Mouse (Mus musculus) kidney, embryonic 16.5 days (tissue): ENCODE results near the gene Fam53b. TPM values are rescaled to one million over a fixed set of nuclear protein-coding genes. Genes with fewer than 3 reads are reported as not detected.
A peak's percentile ranks its signal among the peaks of the same experiment; 100 is the strongest.

ENCODE experiments used
- ATAC-seq: fragments of 200-750 bp; cut with Nextera tagmentation; 2 replicates; pipeline ENCODE4 v1.8.0; 2017; ENCODE audit warnings: moderate TSS enrichment; ENCODE audit not compliant: low FRiP score, low TSS enrichment
- H3K27ac ChIP-seq: fragments of 300-500 bp; sonication (generic); 2 replicates; pipeline ENCODE4 v1.5.1; 2014; ENCODE audit warnings: low read length
- H3K27me3 ChIP-seq: fragments of 300-500 bp; sonication (generic); 2 replicates; pipeline ENCODE4 v1.6.1; 2014; ENCODE audit warnings: low read length, control low read depth, mixed read lengths; ENCODE audit not compliant: insufficient read depth
- H3K36me3 ChIP-seq: fragments of 300-500 bp; sonication (generic); 2 replicates; pipeline ENCODE4 v1.6.1; 2014; ENCODE audit warnings: low read length, control low read depth, mixed read lengths; ENCODE audit not compliant: insufficient read depth
- H3K4me1 ChIP-seq: fragments of 300-500 bp; sonication (generic); 2 replicates; pipeline ENCODE4 v1.6.1; 2014; ENCODE audit warnings: low read length, control low read depth, mixed read lengths; ENCODE audit not compliant: insufficient read depth
- H3K4me2 ChIP-seq: fragments of 300-500 bp; sonication (generic); replicated peaks from 2 replicates; pipeline ENCODE4 v1.6.1; 2014; ENCODE audit warnings: low read depth, low read length
- H3K4me3 ChIP-seq: fragments of 300-500 bp; sonication (generic); 2 replicates; pipeline ENCODE4 v1.5.1; 2014; ENCODE audit warnings: mild to moderate bottlenecking, low read length
- H3K9ac ChIP-seq: fragments of 300-500 bp; sonication (generic); replicated peaks from 2 replicates; pipeline ENCODE4 v1.6.1; 2014; ENCODE audit warnings: low read length
- H3K9me3 ChIP-seq: fragments of 300-500 bp; sonication (generic); 2 replicates; pipeline ENCODE4 v1.6.1; 2016; ENCODE audit warnings: low read length, control low read depth
- WGBS: fragments of 180-500 bp; shearing (Covaris S2); extraction: QIAGEN DNeasy Blood & Tissue Kit; methylation state at CpG from one replicate; pipeline ENCODE4 v1.1.7; 2014; 5-methylcytosine and 5-hydroxymethylcytosine counted together
- polyA plus RNA-seq: library from polyadenylated mRNA; unstranded; fragments of >200 nt; fragmentation: Nextera tagmentation; extraction: Ambion mirVana; gene quantifications from 2 replicates; pipeline ENCODE4 v1.2.1, GENCODE M21; 2015

The Fam53b gene
- polyA plus RNA-seq, 1 experiment from 2014 or later = 22.5 TPM

- ATAC-seq = no peak
- Histone ChIP-seq H3K4me3 (no peak overlapping the region), H3K4me2 (no peak overlapping the region), H3K4me1 (0 out of 2 replicates have a peak, but pooled peaks cover 11% of the 10 kb centered on the region), H3K27me3 (no peaks in the 10 kb centered on the region), H3K36me3 (no peaks in the 10 kb centered on the region), H3K9me3 (no peaks in the 10 kb centered on the region), H3K9ac (no peak overlapping the region), H3K27ac (no peak overlapping the region)
- WGBS = 85% methylated on average over 8 of the region's 8 CpGs
These were observed 116.4 kb downstream of the Fam53b start for GRCm38 (mm10) chr7:132697258-132697796.

- Histone ChIP-seq H3K4me2 (no peak overlapping the region), H3K27me3 (no peaks in the 10 kb centered on the region), H3K4me3 (no peak overlapping the region), H3K36me3 (no peaks in the 10 kb centered on the region), H3K27ac (peak overlapping the region; percentile 34; the same call in 1 of the 2 replicates), H3K4me1 (peaks cover 7% of the 10 kb centered on the region; the same call in 1 of the 2 replicates), H3K9me3 (no peaks in the 10 kb centered on the region), H3K9ac (no peak overlapping the region)
- peak; percentile 58 for ATAC-seq
- WGBS = 73% methylated on average over 2 of the region's 2 CpGs
These were observed 120.1 kb downstream of the Fam53b start for GRCm38 (mm10) chr7:132693561-132693960.

- H3K27ac ChIP-seq = peak overlapping the region; percentile 60; the same call in 1 of the 2 replicates
These were observed 121.0 kb downstream of the Fam53b start for GRCm38 (mm10) chr7:132692719-132693118.

GRCm38 (mm10) chr7:132690716-132691472 is 122.8 kb downstream of the Fam53b start:
- no peak overlapping the region for H3K4me3 ChIP-seq
- no peaks in the 10 kb centered on the region for H3K36me3 ChIP-seq
- no peak overlapping the region for H3K27ac ChIP-seq
- no peaks in the 10 kb centered on the region for H3K27me3 ChIP-seq
- H3K9ac ChIP-seq = no peak overlapping the region
- WGBS = 88% methylated on average over 14 of the region's 14 CpGs
- no peaks in the 10 kb centered on the region for H3K9me3 ChIP-seq
- no peak overlapping the region for H3K4me2 ChIP-seq
- no peak for ATAC-seq
- H3K4me1 ChIP-seq = peaks cover 20% of the 10 kb centered on the region

More at GRCm38 (mm10) chr7:132692719-132693118, 121.0 kb downstream of the Fam53b start:
- H3K4me2 ChIP-seq = no peak overlapping the region
- 72% methylated on average over 9 of the region's 9 CpGs for WGBS
- ATAC-seq = no peak
- no peaks in the 10 kb centered on the region for H3K9me3 ChIP-seq
- no peak overlapping the region for H3K4me3 ChIP-seq
- no peak overlapping the region for H3K9ac ChIP-seq
- H3K4me1 ChIP-seq = peaks cover 16% of the 10 kb centered on the region
- no peaks in the 10 kb centered on the region for H3K27me3 ChIP-seq
- H3K36me3 ChIP-seq = no peaks in the 10 kb centered on the region

GRCm38 (mm10) chr7:132689722-132690121 is 124.0 kb downstream of the Fam53b start:
- H3K36me3 ChIP-seq = no peaks in the 10 kb centered on the region
- no peaks in the 10 kb centered on the region for H3K9me3 ChIP-seq
- 49% methylated on average over 5 of the region's 5 CpGs for WGBS
- H3K4me2 ChIP-seq = no peak overlapping the region
- H3K27me3 ChIP-seq = no peaks in the 10 kb centered on the region
- no peak overlapping the region for H3K9ac ChIP-seq
- H3K27ac ChIP-seq = no peak overlapping the region; the same call in 1 of the 2 replicates
- peaks cover 20% of the 10 kb centered on the region for H3K4me1 ChIP-seq
- no peak overlapping the region for H3K4me3 ChIP-seq
- ATAC-seq = no peak

GRCm38 (mm10) chr7:132688721-132689120 is 125.0 kb downstream of the Fam53b start:
- no peak for ATAC-seq
- WGBS = 61% methylated on average over 5 of the region's 5 CpGs

GRCm38 (mm10) chr7:132687897-132688296 is 125.8 kb downstream of the Fam53b start:
- Histone ChIP-seq H3K9ac (0 out of 2 replicates have a peak overlapping the region, but pooled peaks have one; percentile 25), H3K36me3 (no peaks in the 10 kb centered on the region), H3K4me3 (no peak overlapping the region), H3K4me1 (peaks cover 17% of the 10 kb centered on the region), H3K27me3 (no peaks in the 10 kb centered on the region), H3K4me2 (no peak overlapping the region), H3K27ac (peak overlapping the region; percentile 70), H3K9me3 (no peaks in the 10 kb centered on the region)
- WGBS = 35% methylated on average over 2 of the region's 2 CpGs
- peak; percentile 72; the same call in 1 of the 2 replicates for ATAC-seq

More at GRCm38 (mm10) chr7:132688721-132689120, 125.0 kb downstream of the Fam53b start:
- Histone ChIP-seq H3K27ac (peak overlapping the region; percentile 70; the same call in 1 of the 2 replicates), H3K9ac (no peak overlapping the region), H3K4me3 (no peak overlapping the region), H3K4me2 (no peak overlapping the region), H3K36me3 (no peaks in the 10 kb centered on the region), H3K27me3 (no peaks in the 10 kb centered on the region), H3K4me1 (peaks cover 20% of the 10 kb centered on the region), H3K9me3 (no peaks in the 10 kb centered on the region)

GRCm38 (mm10) chr7:132686515-132686914 is 127.2 kb downstream of the Fam53b start:
- 85% methylated on average over 3 of the region's 3 CpGs for WGBS
- Histone ChIP-seq H3K36me3 (no peaks in the 10 kb centered on the region), H3K4me3 (no peak overlapping the region), H3K9ac (no peak overlapping the region), H3K4me1 (peaks cover 15% of the 10 kb centered on the region), H3K9me3 (no peaks in the 10 kb centered on the region), H3K27ac (no peak overlapping the region), H3K27me3 (no peaks in the 10 kb centered on the region), H3K4me2 (no peak overlapping the region)
- no peak for ATAC-seq

- Histone ChIP-seq H3K36me3 (no peaks in the 10 kb centered on the region), H3K9ac (no peak overlapping the region), H3K27ac (no peak overlapping the region), H3K4me1 (peaks cover 15% of the 10 kb centered on the region), H3K4me3 (no peak overlapping the region), H3K9me3 (no peaks in the 10 kb centered on the region), H3K27me3 (no peaks in the 10 kb centered on the region), H3K4me2 (no peak overlapping the region)
- no peak for ATAC-seq
- 89% methylated on average over 4 of the region's 4 CpGs for WGBS
These were observed 129.8 kb downstream of the Fam53b start for GRCm38 (mm10) chr7:132683923-132684322.

GRCm38 (mm10) chr7:132682901-132683300 is 130.8 kb downstream of the Fam53b start:
- Histone ChIP-seq H3K9ac (no peak overlapping the region), H3K4me1 (peaks cover 6% of the 10 kb centered on the region), H3K36me3 (no peaks in the 10 kb centered on the region), H3K27ac (no peak overlapping the region), H3K27me3 (no peaks in the 10 kb centered on the region), H3K4me3 (no peak overlapping the region), H3K9me3 (no peaks in the 10 kb centered on the region), H3K4me2 (no peak overlapping the region)
- no peak for ATAC-seq
- WGBS = 76% methylated on average over 3 of the region's 3 CpGs
